Comparison of ENCODE assay signal across 10 mouse cellular contexts in the genomic region with DNA sequence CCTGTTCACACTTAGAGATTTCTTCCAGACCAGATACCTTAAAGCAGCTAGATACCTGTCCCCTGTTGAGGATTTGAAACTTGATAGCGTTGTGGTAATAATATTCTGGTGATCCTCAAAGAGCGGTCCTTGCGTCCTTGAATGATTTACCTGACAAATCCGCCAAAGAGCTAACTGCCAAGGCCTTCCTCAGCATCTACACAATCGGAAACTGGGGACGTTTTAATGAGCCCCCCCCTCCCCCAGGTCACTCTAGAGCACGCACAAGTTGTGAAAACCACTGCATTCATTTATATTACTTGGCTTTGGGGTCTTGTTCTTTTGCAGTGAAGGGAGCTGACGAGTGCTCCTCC. TPM values are rescaled to one million over a fixed set of nuclear protein-coding genes. Genes with fewer than 3 reads are reported as not detected.
DNase-seq lines count a peak whose midpoint lies in the region; ATAC-seq and TF ChIP-seq lines count a peak whose summit lies in the region.
"Had no signal": no experiment of that assay in that cellular context is flagged by ENCODE, and none has a peak within 500 bp of the region (broad histone marks: within the 10 kb centered on the region; RNA-seq: fewer than 3 reads in every experiment).

No protein-coding gene starts in this region.

- no peak for TF ChIP-seq POLR2A in embryonic fibroblast, embryonic 13.5 days (IDR thresholded peaks at IDR 0.05; ENCODE audit: low read depth, low read length)

- TF ChIP-seq CTCF in embryonic fibroblast, embryonic 13.5 days (IDR thresholded peaks at IDR 0.05; ENCODE audit: borderline replicate concordance, insufficient read depth, low read length) = no peak

- H3K27me3 ChIP-seq in kidney, embryonic 14.5 days (ENCODE audit: control insufficient read depth, insufficient read depth, low read length) = no peaks in the 10 kb centered on the region
- no peaks in the 10 kb centered on the region for H3K27me3 ChIP-seq in limb, embryonic 13.5 days
- H3K27me3 ChIP-seq in neural tube, embryonic 14.5 days (ENCODE audit: control insufficient read depth, insufficient read depth, low read length) = no peaks in the 10 kb centered on the region; the same call in 1 of the 2 replicates

- H3K9ac ChIP-seq in kidney, embryonic 14.5 days (ENCODE audit: low read depth, low read length) = no peak overlapping the region
- H3K9ac ChIP-seq in limb, embryonic 13.5 days = no peak overlapping the region
- H3K9ac ChIP-seq in neural tube, embryonic 14.5 days (replicated peaks; ENCODE audit: low read depth, low read length) = no peak overlapping the region

- H3K9me3 ChIP-seq in kidney, embryonic 14.5 days (ENCODE audit: control insufficient read depth, low read length) = no peaks in the 10 kb centered on the region
- H3K9me3 ChIP-seq in limb, embryonic 13.5 days = no peaks in the 10 kb centered on the region
- H3K9me3 ChIP-seq in neural tube, embryonic 14.5 days (ENCODE audit: control insufficient read depth, low read length) = no peaks in the 10 kb centered on the region
- H3K9me3 ChIP-seq: G1E had no signal

- H3K4me3 ChIP-seq in kidney, embryonic 14.5 days (ENCODE audit: low read length) = no peak overlapping the region
- no peak overlapping the region; the same call in 1 of the 2 replicates for H3K4me3 ChIP-seq in embryonic fibroblast, embryonic 13.5 days (ENCODE audit: insufficient read depth, low read length)
- peak overlapping the region; percentile 73 for H3K4me3 ChIP-seq in limb, embryonic 13.5 days
- H3K4me3 ChIP-seq in neural tube, embryonic 14.5 days (ENCODE audit: low read depth, low read length) = peak overlapping the region; percentile 93

- DNase-seq in kidney, adult 8-10 months = no peak
- DNase-seq in layer of hippocampus, adult 11-12 months (ENCODE audit: low spot score) = no peak
- no peak for DNase-seq in lung, postnatal 10 days
- DNase-seq in adrenal gland, postnatal 4 days (ENCODE audit: low spot score in 2 of 2) = no peak

- no peaks in the 10 kb centered on the region for H3K36me3 ChIP-seq in kidney, embryonic 14.5 days (ENCODE audit: control insufficient read depth, insufficient read depth, low read length)
- 0 out of 2 replicates have a peak, but pooled peaks cover 2% of the 10 kb centered on the region for H3K36me3 ChIP-seq in limb, embryonic 13.5 days
- H3K36me3 ChIP-seq in neural tube, embryonic 14.5 days (ENCODE audit: control insufficient read depth, insufficient read depth, low read length) = no peaks in the 10 kb centered on the region

- H3K4me2 ChIP-seq in kidney, embryonic 14.5 days (replicated peaks; ENCODE audit: low read depth, low read length) = peak overlapping the region; percentile 19
- peak overlapping the region; percentile 74 for H3K4me2 ChIP-seq in limb, embryonic 13.5 days (replicated peaks)
- H3K4me2 ChIP-seq in neural tube, embryonic 14.5 days (ENCODE audit: low read depth, low read length) = peak overlapping the region; percentile 26; the same call in 1 of the 2 replicates

- H3K27ac ChIP-seq in kidney, embryonic 14.5 days (ENCODE audit: low read depth, low read length) = no peak overlapping the region
- H3K27ac ChIP-seq in embryonic fibroblast, embryonic 13.5 days (ENCODE audit: insufficient read depth, low read length) = peak overlapping the region; percentile 90
- no peak overlapping the region for H3K27ac ChIP-seq in limb, embryonic 13.5 days
- H3K27ac ChIP-seq in neural tube, embryonic 14.5 days (ENCODE audit: low read depth, low read length) = peak overlapping the region; percentile 86

- ATAC-seq in kidney, embryonic 14.5 days (ENCODE audit: low FRiP score, low TSS enrichment) = no peak
- no peak for ATAC-seq in limb, embryonic 13.5 days (ENCODE audit: low FRiP score, low read depth)
- ATAC-seq in neural tube, embryonic 14.5 days (ENCODE audit: low read depth) = no peak

- H3K4me1 ChIP-seq in kidney, embryonic 14.5 days (ENCODE audit: control insufficient read depth, insufficient read depth, low read length) = peaks cover 14% of the 10 kb centered on the region
- H3K4me1 ChIP-seq in embryonic fibroblast, embryonic 13.5 days (ENCODE audit: control insufficient read depth, insufficient read depth, low read length) = peaks cover 10% of the 10 kb centered on the region; the same call in 1 of the 2 replicates
- H3K4me1 ChIP-seq in limb, embryonic 13.5 days = peaks cover 30% of the 10 kb centered on the region
- H3K4me1 ChIP-seq in neural tube, embryonic 14.5 days (ENCODE audit: control insufficient read depth, insufficient read depth, low read length) = peaks cover 17% of the 10 kb centered on the region; the same call in 1 of the 2 replicates

- WGBS in kidney, embryonic 14.5 days = 33% methylated on average over 8 of the region's 8 CpGs
- 35% methylated on average over 8 of the region's 8 CpGs for WGBS in limb, embryonic 13.5 days
- 38% methylated on average over 8 of the region's 8 CpGs for WGBS in neural tube, embryonic 14.5 days

RNA-seq across cellular contexts. Expression of a gene that starts 0.7 kb away (rescaled TPM):
- polyA plus RNA-seq in kidney, embryonic 14.5 days (2014; fragmentation: Nextera tagmentation; extraction: Ambion mirVana) = 46.9 and 57.2 TPM in 2 replicates
- 243 and 284 TPM in 2 replicates for polyA plus RNA-seq in embryonic fibroblast, embryonic 13.5 days (2011; ENCODE audit: insufficient read length, low read depth, missing spikeins)
- 128 and 138 TPM in 2 replicates for polyA plus RNA-seq in limb, embryonic 13.5 days (2015; fragmentation: Nextera tagmentation; extraction: Ambion mirVana)
- 82.9 and 99.8 TPM in 2 replicates for polyA plus RNA-seq in neural tube, embryonic 14.5 days (2014; fragmentation: Nextera tagmentation; extraction: Ambion mirVana)
- total RNA-seq in adrenal gland, postnatal 4 days (2021) = 100 to 1,000 TPM; 184 to 192 TPM

RNA-seq across cellular contexts. Expression of a gene that starts 15.8 kb away (rescaled TPM):
- polyA plus RNA-seq in kidney, embryonic 14.5 days (2014; fragmentation: Nextera tagmentation; extraction: Ambion mirVana) = 695 and 947 TPM in 2 replicates
- 548 and 603 TPM in 2 replicates for polyA plus RNA-seq in embryonic fibroblast, embryonic 13.5 days (2011; ENCODE audit: insufficient read length, low read depth, missing spikeins)
- polyA plus RNA-seq in limb, embryonic 13.5 days (2015; fragmentation: Nextera tagmentation; extraction: Ambion mirVana) = 547 and 558 TPM in 2 replicates
- 347 and 366 TPM in 2 replicates for polyA plus RNA-seq in neural tube, embryonic 14.5 days (2014; fragmentation: Nextera tagmentation; extraction: Ambion mirVana)
- 1,000 to 10,000 TPM; 1,280 to 1,304 TPM for total RNA-seq in adrenal gland, postnatal 4 days (2021)

RNA-seq across cellular contexts. Expression of a gene that starts 22.3 kb away (rescaled TPM):
- polyA plus RNA-seq in kidney, embryonic 14.5 days (2014; fragmentation: Nextera tagmentation; extraction: Ambion mirVana) = 0.56 TPM in 1 of 2 replicates, not detected in the other
- polyA plus RNA-seq in embryonic fibroblast, embryonic 13.5 days (2011; ENCODE audit: insufficient read length, low read depth, missing spikeins) = not detected in 2 replicates
- 0.83 TPM in 1 of 2 replicates, not detected in the other for polyA plus RNA-seq in limb, embryonic 13.5 days (2015; fragmentation: Nextera tagmentation; extraction: Ambion mirVana)
- 0.36 TPM in 1 of 2 replicates, not detected in the other for polyA plus RNA-seq in neural tube, embryonic 14.5 days (2014; fragmentation: Nextera tagmentation; extraction: Ambion mirVana)
- total RNA-seq in adrenal gland, postnatal 4 days (2021) = under 1 TPM in 1 of 2 experiments, not detected in 1; 0.87 TPM
- total RNA-seq: gastrocnemius, postnatal 10 days had no signal

RNA-seq across cellular contexts. Expression of a gene that starts 31.7 kb away (rescaled TPM):
- polyA plus RNA-seq in kidney, embryonic 14.5 days (2014; fragmentation: Nextera tagmentation; extraction: Ambion mirVana) = 12.6 and 13.7 TPM in 2 replicates
- polyA plus RNA-seq in embryonic fibroblast, embryonic 13.5 days (2011; ENCODE audit: insufficient read length, low read depth, missing spikeins) = 14.0 and 16.4 TPM in 2 replicates
- 21.0 and 23.3 TPM in 2 replicates for polyA plus RNA-seq in limb, embryonic 13.5 days (2015; fragmentation: Nextera tagmentation; extraction: Ambion mirVana)
- polyA plus RNA-seq in neural tube, embryonic 14.5 days (2014; fragmentation: Nextera tagmentation; extraction: Ambion mirVana) = 13.8 and 13.9 TPM in 2 replicates
- total RNA-seq in adrenal gland, postnatal 4 days (2021) = 10 to 100 TPM; 23.0 to 24.5 TPM

RNA-seq across cellular contexts. Expression of a gene that starts 42.5 kb away (rescaled TPM):
- polyA plus RNA-seq in kidney, embryonic 14.5 days (2014; fragmentation: Nextera tagmentation; extraction: Ambion mirVana) = 8.6 and 11.3 TPM in 2 replicates
- polyA plus RNA-seq in embryonic fibroblast, embryonic 13.5 days (2011; ENCODE audit: insufficient read length, low read depth, missing spikeins) = 4.8 and 7.2 TPM in 2 replicates
- polyA plus RNA-seq in limb, embryonic 13.5 days (2015; fragmentation: Nextera tagmentation; extraction: Ambion mirVana) = 11.7 and 12.5 TPM in 2 replicates
- polyA plus RNA-seq in neural tube, embryonic 14.5 days (2014; fragmentation: Nextera tagmentation; extraction: Ambion mirVana) = 39.8 and 53.5 TPM in 2 replicates
- total RNA-seq in adrenal gland, postnatal 4 days (2021) = 1 to 10 TPM; 6.6 to 6.7 TPM
- polyA plus RNA-seq: G1E had no signal

Comparison
In these comparisons a context has a peak if more than half of its experiments do, and no peak if none do; other contexts are left out.
1. H3K27ac ChIP-seq: peak in embryonic fibroblast, embryonic 13.5 days (single experiment) and neural tube, embryonic 14.5 days (single experiment); none in kidney, embryonic 14.5 days (single experiment) and limb, embryonic 13.5 days (single experiment).
2. H3K4me2 ChIP-seq: peak in every context shown above with its lines; median percentile 74 in limb, embryonic 13.5 days; 26 in neural tube, embryonic 14.5 days; 19 in kidney, embryonic 14.5 days.
3. H3K4me3 ChIP-seq: peak in limb, embryonic 13.5 days (single experiment) and neural tube, embryonic 14.5 days (single experiment); none in kidney, embryonic 14.5 days (single experiment) and embryonic fibroblast, embryonic 13.5 days (single experiment).